10 mouse cellular contexts compared by ENCODE assay signal in the genomic region with DNA sequence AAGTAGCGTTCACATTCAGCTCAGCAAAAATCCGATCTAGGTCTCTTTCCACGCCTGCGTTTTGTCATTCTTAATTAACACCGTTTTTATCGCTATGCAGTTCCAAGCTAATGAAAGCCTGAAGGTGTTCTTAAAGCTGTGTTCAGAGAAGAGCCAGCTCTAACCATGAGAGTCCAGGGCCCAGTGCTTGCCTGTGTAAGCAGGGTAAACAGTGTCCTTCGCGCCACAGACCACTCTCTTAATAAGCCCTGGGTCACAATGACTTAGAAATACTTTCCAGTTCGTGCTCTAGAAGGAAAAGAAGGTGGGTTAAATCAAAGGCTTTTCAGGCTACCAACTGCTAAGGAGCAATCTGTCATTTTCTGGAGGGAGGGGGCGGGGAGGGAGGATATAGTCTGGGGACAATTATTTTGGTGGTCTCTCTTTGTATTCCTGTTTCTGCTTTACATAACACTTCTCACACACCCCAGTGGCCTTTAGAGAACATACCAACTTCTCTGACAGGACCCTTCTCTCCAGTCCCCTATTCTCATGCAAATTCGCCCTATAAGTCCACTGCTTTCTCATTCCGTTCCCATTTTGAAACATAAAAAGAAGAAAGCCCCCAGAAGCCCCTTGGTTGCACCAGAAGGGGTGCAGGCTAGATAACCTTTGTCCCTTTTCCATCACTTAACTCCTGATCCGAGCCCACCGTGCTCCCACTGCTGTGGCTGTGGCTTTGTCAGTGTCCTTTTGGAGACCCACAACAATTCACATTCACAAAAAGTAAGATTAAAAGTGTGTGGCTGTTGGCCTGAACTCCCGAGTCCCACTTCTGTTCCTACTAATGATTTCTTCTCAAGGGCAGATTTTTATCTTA.
A peak's percentile ranks its signal among the peaks of the same experiment; 100 is the strongest.
DNase-seq lines count a peak whose midpoint lies in the region; ATAC-seq and TF ChIP-seq lines count a peak whose summit lies in the region.
"Had no signal": no experiment of that assay in that cellular context is flagged by ENCODE, and none has a peak within 500 bp of the region (broad histone marks: within the 10 kb centered on the region; RNA-seq: fewer than 3 reads in every experiment).

No protein-coding gene starts in this region.

- no peak for TF ChIP-seq CTCF in E14TG2a.4 (conservative IDR thresholded peaks at IDR 0.05; ENCODE audit: low read length)

- peak overlapping the region; percentile 58 for H3K4me2 ChIP-seq in forebrain, embryonic 13.5 days

- H3K4me3 ChIP-seq in E14TG2a.4 (replicated peaks; ENCODE audit: low read length): peak overlapping the region; percentile 57
- peak overlapping the region; percentile 22 for H3K4me3 ChIP-seq in forebrain, embryonic 13.5 days
- H3K4me3 ChIP-seq in midbrain, embryonic 10.5 days: peak overlapping the region; percentile 32

- H3K9ac ChIP-seq in forebrain, embryonic 13.5 days: peak overlapping the region; percentile 55
- H3K9ac ChIP-seq: liver, postnatal 0 days had no signal

- WGBS in forebrain, embryonic 13.5 days: 4% methylated on average over 15 of the region's 15 CpGs
- WGBS in midbrain, embryonic 10.5 days: 14% methylated on average over 15 of the region's 15 CpGs

- intact Hi-C loops in heart, postnatal 36 days (cut with DNase I): no loop called here
- intact Hi-C loops in gastrocnemius, postnatal 36 days (cut with DNase I): no loop called here

- no peaks in the 10 kb centered on the region for H3K9me3 ChIP-seq in E14TG2a.4 (ENCODE audit: low read length)
- no peaks in the 10 kb centered on the region; the same call in 1 of the 2 replicates for H3K9me3 ChIP-seq in forebrain, embryonic 13.5 days (replicated peaks)
- peaks cover 12% of the 10 kb centered on the region; the same call in 1 of the 2 replicates for H3K9me3 ChIP-seq in midbrain, embryonic 10.5 days (replicated peaks)

- DNase-seq in heart, adult 11 months: peak; percentile 75
- DNase-seq in heart, postnatal 36 days: no peak
- DNase-seq in midbrain, embryonic 10.5 days (ENCODE audit: low spot score): peak; percentile 66
- no peak for DNase-seq in gastrocnemius, postnatal 36 days
- no peak for DNase-seq in spleen, adult 12 weeks (ENCODE audit: low spot score)
- DNase-seq in frontal cortex, adult 2 months (ENCODE audit: extremely low spot score in 1 of 2, low spot score in 1 of 2): no peak
- DNase-seq: liver, postnatal 0 days; thymus, postnatal 36 days had no signal

- peak; percentile 76 for ATAC-seq in forebrain, embryonic 13.5 days
- ATAC-seq: liver, postnatal 0 days had no signal

- peak overlapping the region; percentile 57 for H3K27ac ChIP-seq in forebrain, embryonic 13.5 days
- peak overlapping the region; percentile 88 for H3K27ac ChIP-seq in midbrain, embryonic 10.5 days (replicated peaks)

- H3K27me3 ChIP-seq in E14TG2a.4 (ENCODE audit: insufficient read depth, low read length): no peaks in the 10 kb centered on the region
- no peaks in the 10 kb centered on the region for H3K27me3 ChIP-seq in forebrain, embryonic 13.5 days
- no peaks in the 10 kb centered on the region for H3K27me3 ChIP-seq in midbrain, embryonic 10.5 days (ENCODE audit: low read depth, poor library complexity, severe bottlenecking)

- H3K36me3 ChIP-seq in E14TG2a.4 (ENCODE audit: insufficient read depth, low read length): peaks cover 7% of the 10 kb centered on the region; the same call in 1 of the 2 replicates
- no peaks in the 10 kb centered on the region for H3K36me3 ChIP-seq in forebrain, embryonic 13.5 days (ENCODE audit: poor library complexity, severe bottlenecking)
- 0 out of 2 replicates have a peak, but pooled peaks cover 5% of the 10 kb centered on the region for H3K36me3 ChIP-seq in midbrain, embryonic 10.5 days

- peaks cover 70% of the 10 kb centered on the region for H3K4me1 ChIP-seq in E14TG2a.4 (replicated peaks; ENCODE audit: low read depth, low read length)
- peaks cover 21% of the 10 kb centered on the region for H3K4me1 ChIP-seq in forebrain, embryonic 13.5 days
- peaks cover 33% of the 10 kb centered on the region for H3K4me1 ChIP-seq in midbrain, embryonic 10.5 days

Comparison
In these comparisons a context has a peak if more than half of its experiments do, and no peak if none do; other contexts are left out.
1. DNase-seq: peak in heart, adult 11 months (single experiment) and midbrain, embryonic 10.5 days (single experiment); none in heart, postnatal 36 days (0 of 2), gastrocnemius, postnatal 36 days (0 of 2), spleen, adult 12 weeks (single experiment) and frontal cortex, adult 2 months (0 of 2).
2. Peak in every context shown above with its lines, with median percentiles within 50 percentile points of each other: H3K4me3 ChIP-seq.